Mouse (Mus musculus) ES-E14 (cell line): ENCODE measurements around the gene Tmem18.

Experiments
- CHD2 ChIP-seq: IDR thresholded peaks from 2 replicates; pipeline ENCODE4 v1.6.1; 2014; ENCODE audit warnings: mild to moderate bottlenecking, low read depth, low read length, inconsistent platforms
- HCFC1 ChIP-seq: IDR thresholded peaks from 2 replicates; pipeline ENCODE4 v1.6.1; 2012; ENCODE audit warnings: low read length, inconsistent platforms, borderline replicate concordance; ENCODE audit not compliant: insufficient read depth
- ZC3H11A ChIP-seq: IDR thresholded peaks from 2 replicates; pipeline ENCODE4 v1.6.1; 2012; ENCODE audit warnings: low read depth, mild to moderate bottlenecking, inconsistent platforms, low read length, borderline replicate concordance
- ZNF384 ChIP-seq: IDR thresholded peaks from 2 replicates; pipeline ENCODE4 v1.6.1; 2012; ENCODE audit warnings: low read depth, low read length, inconsistent platforms

GRCm38 (mm10) chr12:30561411-30561810 lies 22.8 kb upstream of the Tmem18 start:
- TF ChIP-seq CHD2 (no peak), ZNF384 (no peak), ZC3H11A (no peak), HCFC1 (no peak)
